Mouse (Mus musculus) heart, embryonic 14.5 days (tissue): ENCODE results near the gene Gm21987. TPM values are rescaled to one million over a fixed set of nuclear protein-coding genes. Genes with fewer than 3 reads are reported as not detected.
A peak's percentile ranks its signal among the peaks of the same experiment; 100 is the strongest.

Experiments used
- ATAC-seq: fragments of 200-750 bp; cut with Nextera tagmentation; 2 replicates; pipeline ENCODE4 v1.8.0; 2017; ENCODE audit warnings: low read depth, moderate TSS enrichment; ENCODE audit not compliant: insufficient number of reproducible peaks, insufficient read depth, low FRiP score
- H3K27ac ChIP-seq, 2 experiments: fragments of 200-500 bp in 1 of 2; fragments of 300-500 bp in 1 of 2; sonication (generic) in 1 of 2; replicated peaks in 1 of 2; 2 replicates each; pipeline ENCODE4 v1.5.1; 2012 to 2014; ENCODE audit warnings: low read depth in 2 of 2, low read length in 2 of 2, control low read depth in 1 of 2, mild to moderate bottlenecking in 1 of 2, mixed read lengths in 1 of 2; ENCODE audit not compliant: control insufficient read depth in 1 of 2, insufficient read depth in 1 of 2
- H3K27me3 ChIP-seq: fragments of 300-500 bp; sonication (generic); 2 replicates; pipeline ENCODE4 v1.6.1; 2014; ENCODE audit warnings: mild to moderate bottlenecking, low read length, control low read depth; ENCODE audit not compliant: control insufficient read depth, insufficient read depth
- H3K36me3 ChIP-seq: fragments of 300-500 bp; sonication (generic); 2 replicates; pipeline ENCODE4 v1.6.1; 2014; ENCODE audit warnings: mild to moderate bottlenecking, control low read depth, low read length, mixed read lengths; ENCODE audit not compliant: control insufficient read depth, insufficient read depth
- H3K4me1 ChIP-seq, 2 experiments: fragments of 200-500 bp in 1 of 2; fragments of 300-500 bp in 1 of 2; sonication (generic) in 1 of 2; 2 replicates each; pipeline ENCODE4 v1.6.1; 2012 to 2014; ENCODE audit warnings: low read length in 2 of 2, control low read depth in 1 of 2, mixed read lengths in 1 of 2; ENCODE audit not compliant: control insufficient read depth in 2 of 2, insufficient read depth in 2 of 2
- H3K4me2 ChIP-seq: fragments of 300-500 bp; sonication (generic); 2 replicates; pipeline ENCODE4 v1.6.1; 2014; ENCODE audit warnings: mild to moderate bottlenecking, low read length
- H3K4me3 ChIP-seq, 2 experiments: fragments of 200-500 bp in 1 of 2; fragments of 300-500 bp in 1 of 2; sonication (generic) in 1 of 2; 2 replicates each; pipeline ENCODE4 v1.5.1; 2012 to 2014; ENCODE audit warnings: low read length in 2 of 2, mild to moderate bottlenecking in 2 of 2, control low read depth in 1 of 2, low read depth in 1 of 2, moderate library complexity in 1 of 2; ENCODE audit not compliant: control insufficient read depth in 1 of 2, insufficient read depth in 1 of 2
- H3K9ac ChIP-seq: fragments of 300-500 bp; sonication (generic); 2 replicates; pipeline ENCODE4 v1.6.1; 2014; ENCODE audit warnings: mild to moderate bottlenecking, low read length
- H3K9me3 ChIP-seq: fragments of 300-500 bp; sonication (generic); 2 replicates; pipeline ENCODE4 v1.6.1; 2016; ENCODE audit warnings: low read length, control low read depth; ENCODE audit not compliant: control insufficient read depth
- WGBS: fragments of 180-500 bp; shearing (Covaris S2); extraction: QIAGEN DNeasy Blood & Tissue Kit; methylation state at CpG from one replicate; pipeline ENCODE4 v1.1.7; 2014; 5-methylcytosine and 5-hydroxymethylcytosine counted together
- polyA plus RNA-seq: library from polyadenylated mRNA; unstranded; fragments of >200 nt; fragmentation: Nextera tagmentation; extraction: Ambion mirVana; gene quantifications from 2 replicates; pipeline ENCODE4 v1.2.1, GENCODE M21; 2014

Gm21987 gene
- polyA plus RNA-seq, 1 experiment from 2014 or later, result 4.9 TPM

DNA sequence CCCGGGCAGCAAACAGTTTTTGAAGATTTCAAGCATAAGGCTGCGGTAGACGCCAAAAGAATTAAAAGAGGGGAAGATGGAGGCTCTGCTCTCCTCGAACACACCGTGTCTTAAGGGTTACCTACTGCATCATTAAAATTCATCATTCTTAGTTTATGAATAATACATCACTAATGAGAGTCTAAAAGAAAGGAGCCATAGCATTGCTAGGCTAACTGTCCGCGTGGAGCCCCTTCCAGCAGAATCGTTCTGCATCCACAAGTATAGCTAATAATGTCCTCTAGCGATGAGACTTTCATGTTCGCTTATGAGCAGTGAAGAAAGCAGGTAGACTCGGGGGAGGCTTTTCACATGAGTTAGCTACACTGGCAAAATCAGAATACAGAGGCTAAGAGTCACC lies 38.6 kb upstream of the Gm21987 start:
- H3K9ac ChIP-seq, result no peak overlapping the region

GRCm38 (mm10) chr16:38318492-38318891 lies 28.3 kb upstream of the Gm21987 start:
- H3K4me3 ChIP-seq, result no peak overlapping the region
- H3K4me2 ChIP-seq, result no peak overlapping the region
- no peaks in the 10 kb centered on the region for H3K4me1 ChIP-seq
- WGBS, result 74% methylated on average over 9 of the region's 9 CpGs
- no peak overlapping the region for H3K9ac ChIP-seq
- H3K9me3 ChIP-seq, result peaks cover 3% of the 10 kb centered on the region; the same call in 1 of the 2 replicates
- no peaks in the 10 kb centered on the region for H3K36me3 ChIP-seq
- no peak overlapping the region for H3K27ac ChIP-seq
- no peak for ATAC-seq
- no peaks in the 10 kb centered on the region for H3K27me3 ChIP-seq

More for the DNA sequence above, 38.6 kb upstream of the Gm21987 start:
- ATAC-seq, result no peak
- Histone ChIP-seq H3K27me3 (no peaks in the 10 kb centered on the region; the same call in 1 of the 2 replicates), H3K4me1 (no peaks in the 10 kb centered on the region), H3K4me3 (no peak overlapping the region), H3K36me3 (no peaks in the 10 kb centered on the region), H3K27ac (no peak overlapping the region), H3K9me3 (no peaks in the 10 kb centered on the region), H3K4me2 (no peak overlapping the region)
- WGBS, result 82% methylated on average over 11 of the region's 11 CpGs

GRCm38 (mm10) chr16:38319087-38319486 lies 27.8 kb upstream of the Gm21987 start:
- 94% methylated on average over 4 of the region's 4 CpGs for WGBS
- no peak overlapping the region for H3K4me2 ChIP-seq
- no peaks in the 10 kb centered on the region for H3K27me3 ChIP-seq
- no peaks in the 10 kb centered on the region for H3K4me1 ChIP-seq
- no peak overlapping the region for H3K27ac ChIP-seq
- no peak for ATAC-seq
- no peak overlapping the region for H3K9ac ChIP-seq
- peaks cover 3% of the 10 kb centered on the region; the same call in 1 of the 2 replicates for H3K9me3 ChIP-seq
- H3K36me3 ChIP-seq, result no peaks in the 10 kb centered on the region
- H3K4me3 ChIP-seq, result no peak overlapping the region

- Histone ChIP-seq H3K9me3 (no peaks in the 10 kb centered on the region), H3K4me1 (no peaks in the 10 kb centered on the region), H3K4me2 (peak overlapping the region; percentile 43), H3K4me3 (no peak overlapping the region), H3K36me3 (no peaks in the 10 kb centered on the region), H3K9ac (no peak overlapping the region), H3K27ac (no peak overlapping the region), H3K27me3 (no peaks in the 10 kb centered on the region)
- ATAC-seq, result no peak
- 31% methylated on average over 17 of the region's 17 CpGs for WGBS
Observed at GRCm38 (mm10) chr16:38321452-38321935, 25.3 kb upstream of the Gm21987 start.

- Histone ChIP-seq H3K9ac (no peak overlapping the region), H3K4me3 (no peak overlapping the region), H3K4me2 (no peak overlapping the region), H3K27me3 (no peaks in the 10 kb centered on the region), H3K36me3 (no peaks in the 10 kb centered on the region), H3K9me3 (no peaks in the 10 kb centered on the region), H3K27ac (no peak overlapping the region), H3K4me1 (no peaks in the 10 kb centered on the region)
- WGBS, result 91% methylated on average over 15 of the region's 15 CpGs
- ATAC-seq, result no peak
Observed at GRCm38 (mm10) chr16:38324311-38324710, 22.5 kb upstream of the Gm21987 start.

- 80% methylated on average over 11 of the region's 11 CpGs for WGBS
- ATAC-seq, result no peak
- no peaks in the 10 kb centered on the region for H3K4me1 ChIP-seq
- no peak overlapping the region for H3K27ac ChIP-seq
- no peak overlapping the region for H3K4me3 ChIP-seq
- no peaks in the 10 kb centered on the region for H3K27me3 ChIP-seq
- H3K9me3 ChIP-seq, result no peaks in the 10 kb centered on the region
- no peak overlapping the region for H3K4me2 ChIP-seq
- no peak overlapping the region for H3K9ac ChIP-seq
- no peaks in the 10 kb centered on the region for H3K36me3 ChIP-seq
Observed at GRCm38 (mm10) chr16:38326778-38327397, 20.0 kb upstream of the Gm21987 start.

GRCm38 (mm10) chr16:38329340-38329739 lies 17.5 kb upstream of the Gm21987 start:
- H3K9ac ChIP-seq, result no peak overlapping the region
- no peak overlapping the region for H3K27ac ChIP-seq
- H3K4me2 ChIP-seq, result no peak overlapping the region
- WGBS, result 80% methylated on average over 3 of the region's 3 CpGs
- H3K4me1 ChIP-seq, result no peaks in the 10 kb centered on the region
- H3K4me3 ChIP-seq, result no peak overlapping the region
- ATAC-seq, result no peak
- no peaks in the 10 kb centered on the region for H3K36me3 ChIP-seq
- no peaks in the 10 kb centered on the region for H3K9me3 ChIP-seq
- H3K27me3 ChIP-seq, result no peaks in the 10 kb centered on the region

DNA sequence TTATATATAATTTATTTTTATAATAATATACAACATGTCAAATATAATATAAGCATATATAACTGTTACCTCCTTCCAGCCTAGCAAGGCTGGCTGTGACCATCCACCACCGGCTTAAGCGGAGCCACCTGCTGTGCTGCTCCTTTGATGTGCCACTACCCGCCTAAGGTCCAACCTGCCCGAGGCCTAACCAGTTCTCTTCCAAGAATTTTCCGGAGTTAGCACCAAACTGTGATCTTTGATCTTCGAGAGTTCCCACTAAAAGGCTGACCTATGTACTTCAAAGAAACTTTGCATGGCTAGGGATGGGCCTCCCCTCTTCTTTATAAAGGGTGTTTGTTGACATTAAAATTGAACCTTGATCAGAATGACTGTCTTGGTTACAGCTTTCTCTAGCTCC lies 12.4 kb upstream of the Gm21987 start:
- ATAC-seq, result no peak
- no peak overlapping the region for H3K4me3 ChIP-seq
- no peaks in the 10 kb centered on the region for H3K4me1 ChIP-seq
- no peak overlapping the region for H3K9ac ChIP-seq
- no peak overlapping the region for H3K27ac ChIP-seq
- H3K9me3 ChIP-seq, result no peaks in the 10 kb centered on the region
- H3K4me2 ChIP-seq, result no peak overlapping the region
- whole genome bisulfite sequencing, result 40% methylated on average over 6 of the region's 6 CpGs
- H3K27me3 ChIP-seq, result no peaks in the 10 kb centered on the region
- no peaks in the 10 kb centered on the region for H3K36me3 ChIP-seq
